Mouse (Mus musculus) spleen, adult 2 months (tissue): ENCODE data around the gene Ccdc157.

Experiments used
- CTCF ChIP-seq: fragments of 200-500 bp; IDR thresholded peaks from 2 replicates; pipeline ENCODE4 v1.5.1; 2011; ENCODE audit warnings: mild to moderate bottlenecking, inconsistent platforms; ENCODE audit not compliant: insufficient read depth, insufficient read length, insufficient replicate concordance; ENCODE audit errors: extremely low read depth
- POLR2A ChIP-seq: fragments of 200-500 bp; IDR thresholded peaks from 2 replicates; pipeline ENCODE4 v1.6.1; 2011; ENCODE audit warnings: low read depth, low read length, inconsistent platforms

DNA sequence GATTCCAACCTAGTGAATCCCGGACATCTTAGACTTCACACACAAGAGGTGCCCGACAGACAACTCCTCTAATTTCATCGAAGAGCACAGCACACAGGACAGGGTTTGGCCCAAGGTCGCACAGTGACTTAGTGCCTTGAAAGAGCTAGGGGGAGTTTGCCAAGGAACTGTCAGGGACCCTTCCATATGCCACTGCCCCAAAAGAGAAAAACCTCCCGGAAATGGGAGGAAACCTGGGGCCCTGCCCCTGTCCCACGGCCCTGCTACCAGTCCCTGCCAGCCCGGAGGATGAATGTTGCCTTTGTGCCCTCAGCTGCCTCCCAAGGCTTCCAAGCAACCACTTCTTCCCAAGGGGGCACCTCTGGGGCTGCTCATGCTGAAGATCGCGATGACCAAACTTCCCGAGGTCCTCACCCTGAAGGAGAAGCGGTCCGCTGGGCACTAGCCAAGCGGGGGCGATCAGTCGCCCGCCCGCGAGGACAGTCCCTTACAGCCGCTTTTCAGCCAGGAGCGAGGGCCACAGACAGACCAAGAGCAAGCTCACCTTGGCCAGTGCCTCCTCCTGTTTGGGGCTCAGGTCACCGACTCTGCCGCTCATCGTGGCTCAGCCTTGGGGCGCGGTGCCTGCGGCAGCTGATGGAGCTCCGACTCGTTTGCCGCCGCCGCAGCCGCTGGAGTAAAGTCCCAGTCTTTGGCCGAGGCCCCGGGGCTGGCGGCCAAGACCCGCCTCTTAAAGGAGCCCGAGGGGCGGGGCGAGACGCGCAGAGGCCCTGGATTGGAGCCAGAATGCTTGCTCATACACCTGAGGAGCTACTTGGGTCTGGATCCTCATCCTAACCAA, 41.8 kb downstream of the Ccdc157 start:
- TF ChIP-seq CTCF: no peak
- TF ChIP-seq POLR2A: no peak
